Mouse (Mus musculus) regulatory T cell (primary cell): ENCODE data around the gene Tgfbr1.

Experiments used
- in situ Hi-C: fragments of 300-600 bp; cut with MboI, MseI; formaldehyde crosslinking; loops from one replicate; pipeline ENCODE4 v1.15.1; 2025; ENCODE audit warnings: high pct_unique_total_duplicates

Gene Tgfbr1

DNA sequence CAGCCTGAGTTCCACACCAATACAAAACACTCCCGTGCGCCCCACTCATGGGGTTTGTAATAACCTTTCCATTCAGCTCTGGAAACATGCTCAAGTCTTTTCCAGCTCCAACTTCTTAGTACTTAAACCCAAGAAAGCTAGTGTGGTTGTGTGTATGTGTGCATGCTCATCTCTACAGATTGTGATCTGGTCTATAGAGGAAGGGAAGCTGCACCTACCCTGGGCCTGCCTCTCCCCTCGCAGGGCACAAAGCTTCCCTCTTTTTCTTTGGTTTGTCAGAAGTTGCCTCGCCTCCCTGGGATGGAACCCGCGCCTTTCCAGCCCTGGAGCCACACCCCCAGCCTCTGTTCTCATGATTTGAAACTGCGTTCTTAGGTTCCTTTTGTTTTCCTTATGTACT lies 67.2 kb downstream of the Tgfbr1 start:
- in situ Hi-C loops, result no loop called here

- in situ Hi-C loops, result no loop called here
Observed at GRCm38 (mm10) chr4:47422194-47422593, 69.2 kb downstream of the Tgfbr1 start.

DNA sequence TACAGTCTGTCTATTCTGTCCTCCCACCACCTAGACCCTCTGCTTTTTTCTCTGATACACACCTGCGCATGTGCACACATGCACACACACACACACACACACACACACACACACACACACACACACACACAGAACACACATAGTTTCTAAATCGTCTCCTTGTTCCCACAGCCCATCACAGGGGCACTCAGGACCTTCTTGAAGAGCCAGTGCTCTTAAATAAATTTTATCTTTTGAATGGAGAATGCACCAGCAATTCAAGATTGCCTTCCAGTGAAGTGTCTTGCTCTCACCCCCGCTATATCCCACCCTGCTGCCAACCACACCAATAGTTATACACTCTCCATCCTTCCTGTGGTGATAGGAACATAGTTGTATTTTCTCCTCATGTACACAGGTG lies 69.9 kb downstream of the Tgfbr1 start:
- in situ Hi-C loops, result no loop called here

DNA sequence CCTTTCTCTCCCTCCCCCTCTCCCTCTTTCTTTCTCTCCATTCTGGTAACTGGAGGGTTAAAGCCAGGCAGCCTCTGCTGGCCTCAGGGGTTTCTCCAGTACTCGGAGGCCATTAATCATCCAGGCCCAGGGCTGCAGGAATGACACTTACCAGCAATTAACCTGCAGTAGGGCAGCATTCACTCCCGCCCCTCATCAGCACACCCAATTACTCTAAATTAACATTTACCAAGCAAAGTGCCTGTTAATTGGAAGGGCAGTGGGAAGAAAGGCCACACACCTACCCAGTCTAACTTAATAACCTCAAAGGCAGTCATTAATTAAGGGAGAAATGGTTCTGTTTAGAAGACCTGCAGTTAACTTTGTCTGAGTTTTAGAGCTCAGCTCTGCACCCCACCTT lies 71.4 kb downstream of the Tgfbr1 start:
- in situ Hi-C loops, result no loop called here

GRCm38 (mm10) chr4:47425247-47425830 lies 72.3 kb downstream of the Tgfbr1 start:
- in situ Hi-C loops, result no loop called here

DNA sequence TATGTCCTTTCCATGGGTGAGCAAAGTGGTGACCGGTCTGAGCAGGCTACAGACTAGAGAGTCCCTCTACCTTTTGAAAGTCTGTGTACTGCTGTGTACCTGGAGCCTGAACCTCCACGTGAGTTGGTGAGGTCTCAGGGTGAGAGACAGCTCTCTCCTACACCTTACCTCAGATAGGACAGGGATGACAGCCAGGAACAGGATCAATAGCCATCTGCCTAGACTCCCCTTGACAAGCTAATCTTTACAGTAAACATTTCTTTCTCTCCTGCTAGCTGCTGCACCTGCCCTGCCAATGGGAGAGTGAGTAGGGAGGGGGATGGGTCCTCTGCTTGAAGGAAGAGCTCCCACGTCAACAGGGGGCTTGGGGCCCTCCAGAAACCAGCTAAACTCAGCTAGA lies 74.6 kb downstream of the Tgfbr1 start:
- in situ Hi-C loops, result no loop called here

GRCm38 (mm10) chr4:47430557-47430956 lies 77.5 kb downstream of the Tgfbr1 start:
- in situ Hi-C loops, result no loop called here

GRCm38 (mm10) chr4:47431081-47431480 lies 78.1 kb downstream of the Tgfbr1 start:
- in situ Hi-C loops, result no loop called here

DNA sequence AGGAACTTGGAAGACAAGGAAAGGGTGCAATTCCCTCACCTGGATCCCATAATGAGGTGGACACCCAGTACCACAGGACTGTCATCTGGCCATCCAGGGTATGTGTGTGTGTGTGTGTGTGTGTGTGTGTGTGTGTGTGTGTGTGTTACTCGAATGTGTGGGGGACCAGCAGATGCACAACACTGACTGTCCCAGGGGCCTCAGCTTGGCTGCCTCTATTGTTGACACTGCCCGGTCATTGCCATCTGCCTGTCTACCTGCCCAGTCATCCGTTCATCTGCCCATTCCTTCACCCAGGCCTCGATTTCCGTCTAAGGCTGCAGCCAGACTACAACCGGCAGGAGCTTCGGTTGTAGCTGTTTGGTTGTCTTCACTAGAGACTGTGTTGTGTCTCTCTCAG lies 79.7 kb downstream of the Tgfbr1 start:
- in situ Hi-C loops, result no loop called here

- in situ Hi-C loops, result no loop called here
Observed at GRCm38 (mm10) chr4:47435131-47435530, 82.1 kb downstream of the Tgfbr1 start.

DNA sequence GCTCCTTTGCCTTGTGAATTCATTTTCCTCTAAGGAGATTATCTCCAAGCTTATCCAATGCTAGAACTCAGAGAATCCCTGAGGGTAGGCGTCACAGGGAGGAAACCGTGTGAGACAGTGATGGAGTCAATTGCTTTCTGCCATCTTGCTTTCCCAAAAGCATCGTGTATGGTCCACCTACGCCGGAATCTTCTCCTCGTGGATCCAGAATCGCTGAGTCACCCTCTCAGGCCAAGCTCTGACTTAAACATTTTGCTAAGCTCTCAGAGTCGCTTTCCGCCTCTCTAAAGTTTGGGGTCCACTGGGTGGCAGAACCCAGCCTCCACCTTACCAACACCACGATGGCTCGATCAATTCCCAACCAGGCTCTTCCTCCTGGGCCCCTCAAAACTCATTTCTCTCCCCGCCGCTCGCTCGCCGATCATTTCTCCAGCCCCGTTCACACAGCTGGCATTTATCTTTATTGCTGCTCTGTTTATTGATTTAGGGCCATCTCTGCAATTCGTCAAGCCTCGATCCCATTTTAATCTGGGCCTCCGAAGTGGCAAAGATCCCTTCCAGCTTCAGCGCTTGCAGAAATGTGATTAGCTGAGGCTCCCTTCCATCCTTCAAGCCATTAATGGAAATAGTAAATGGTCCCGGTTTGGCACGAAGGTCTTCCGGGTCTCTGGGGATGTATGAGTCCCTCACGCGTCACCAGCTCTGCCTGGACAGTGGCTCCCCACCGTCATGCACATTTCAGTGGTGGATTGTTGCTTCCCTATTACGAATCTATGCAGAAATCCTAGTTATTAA lies 82.7 kb downstream of the Tgfbr1 start:
- in situ Hi-C loops, result no loop called here

DNA sequence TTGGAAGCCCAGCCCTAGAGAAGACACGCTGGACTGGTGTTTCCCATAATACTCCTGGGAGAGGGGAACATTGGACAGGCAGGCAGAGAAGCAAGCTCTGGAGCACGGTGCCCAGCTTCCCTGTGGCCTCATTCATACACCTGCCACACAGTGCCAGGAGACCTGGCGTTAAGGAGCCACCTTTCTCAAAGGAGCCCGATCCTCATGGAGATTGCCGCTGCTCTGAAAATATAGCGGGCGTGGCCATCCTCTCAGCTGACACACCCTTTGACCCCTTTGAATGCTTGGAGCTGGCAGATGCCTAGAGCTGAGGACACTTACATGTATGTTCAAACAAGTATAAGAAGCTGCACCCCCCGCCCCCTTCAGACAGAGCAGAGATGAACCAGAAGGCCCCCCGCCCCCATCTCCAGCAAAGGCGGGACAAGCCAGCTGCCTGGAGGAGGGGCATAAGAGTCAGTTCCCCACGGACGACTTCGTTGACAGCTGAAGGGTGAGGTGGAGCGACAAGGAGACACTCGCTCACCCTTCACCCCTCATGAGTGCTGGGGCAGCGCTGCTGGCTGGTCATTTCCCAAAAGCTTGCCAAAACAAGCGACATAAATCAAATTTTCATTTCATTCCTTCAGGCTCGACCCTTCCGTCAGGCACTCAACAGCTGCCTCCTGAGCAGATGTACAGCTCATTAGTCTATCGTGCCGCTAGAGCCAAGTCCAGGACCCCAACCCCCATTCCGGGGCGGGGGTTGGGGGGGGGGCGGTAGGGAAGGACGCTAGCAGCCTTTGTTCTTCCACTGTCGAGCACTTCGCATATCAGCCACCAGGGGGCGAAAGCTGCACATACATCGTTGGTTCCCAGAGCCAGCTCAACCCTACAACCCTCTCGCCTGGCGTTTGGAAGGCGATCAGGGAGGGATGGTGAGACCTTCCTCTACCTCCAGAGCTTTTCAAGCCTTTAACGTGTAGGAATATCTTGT lies 84.6 kb downstream of the Tgfbr1 start:
- in situ Hi-C loops, result no loop called here

GRCm38 (mm10) chr4:47438956-47439355 lies 85.9 kb downstream of the Tgfbr1 start:
- in situ Hi-C loops, result no loop called here

DNA sequence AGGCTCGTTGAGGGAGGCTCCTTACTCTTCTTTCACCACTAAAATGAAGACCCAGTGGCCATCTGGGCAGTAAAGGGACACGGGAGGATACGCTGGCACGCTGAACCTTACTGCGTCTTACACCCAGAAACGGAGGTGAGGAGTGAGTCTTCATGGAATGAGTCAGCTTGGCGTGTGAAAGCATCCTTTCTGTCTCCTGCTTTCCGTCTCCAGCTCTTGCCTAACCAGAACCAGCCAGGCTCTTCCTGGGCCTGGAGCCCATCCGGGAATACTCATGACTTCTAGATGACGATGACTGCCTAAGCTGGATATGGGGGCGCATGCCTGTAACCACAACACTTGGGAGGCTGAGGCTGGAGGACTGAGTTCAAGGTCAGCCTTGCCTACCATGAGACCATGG lies 87.9 kb downstream of the Tgfbr1 start:
- in situ Hi-C loops, result loop anchor here (10.0 kb wide), 1 partner anchor 134 kb away; no protein-coding TSS in a partner anchor

GRCm38 (mm10) chr4:47448526-47448925 lies 95.5 kb downstream of the Tgfbr1 start:
- in situ Hi-C loops, result loop anchor here (10.0 kb wide), 1 partner anchor 126 kb away; no protein-coding TSS in a partner anchor

GRCm38 (mm10) chr4:47449116-47449515 lies 96.1 kb downstream of the Tgfbr1 start:
- in situ Hi-C loops, result loop anchor here (10.0 kb wide), 1 partner anchor 126 kb away; no protein-coding TSS in a partner anchor

DNA sequence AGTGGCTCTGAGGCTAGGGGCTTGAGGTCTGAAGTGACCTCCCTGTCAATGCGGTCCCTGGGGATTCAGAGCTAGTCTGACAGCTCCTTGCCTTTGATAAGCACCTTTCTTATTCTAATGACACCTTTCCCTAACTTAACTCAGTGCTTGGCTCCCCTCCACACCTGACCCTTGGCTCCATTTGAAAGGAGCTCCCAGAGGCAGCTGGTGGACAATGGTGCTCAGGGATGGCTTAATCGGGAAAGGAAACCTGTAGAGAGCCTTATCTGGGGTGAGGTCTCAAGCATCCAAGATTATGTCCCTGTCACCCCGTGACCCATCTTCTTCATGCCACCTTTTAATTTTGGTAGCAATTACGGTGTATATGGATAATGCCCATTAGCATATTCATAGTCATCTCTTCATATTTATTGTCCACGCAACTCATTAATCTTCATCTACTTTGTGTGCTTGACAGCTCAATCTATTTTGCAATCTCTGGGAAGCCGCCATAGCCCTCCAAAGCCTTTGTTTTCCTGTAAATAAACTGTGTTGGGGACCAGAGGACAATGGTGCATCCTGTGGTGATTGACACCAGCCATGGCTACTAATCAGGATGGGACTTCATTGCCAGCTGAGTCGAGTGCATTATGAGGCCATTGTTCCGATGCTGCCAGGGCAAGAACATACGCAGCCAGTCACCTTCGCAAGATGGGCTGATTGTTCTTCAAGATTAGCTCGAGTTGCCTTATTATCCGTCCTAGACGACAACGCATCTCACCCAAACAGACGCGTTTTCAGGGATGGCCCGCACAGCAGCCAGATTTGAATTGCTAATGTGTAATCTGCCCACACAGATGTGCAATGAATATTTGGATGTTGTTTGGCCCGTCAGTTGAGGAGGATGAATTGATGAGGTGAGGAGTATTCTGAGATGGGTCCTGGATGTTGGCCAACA lies 96.8 kb downstream of the Tgfbr1 start:
- in situ Hi-C loops, result loop anchor here (10.0 kb wide), 1 partner anchor 125 kb away; no protein-coding TSS in a partner anchor
